Mouse (Mus musculus): ENCODE measurements around the gene Foxd1. TPM values are rescaled to one million over a fixed set of nuclear protein-coding genes. Genes with fewer than 3 reads are reported as not detected.

Gene Foxd1
- total and polyA plus RNA-seq, 3 experiments: not detected

GRCm38 (mm10) chr13:98325034-98325433 is 29.0 kb upstream of the Foxd1 start:
- no peak for TF ChIP-seq CHD1 (IDR thresholded peaks at IDR 0.05; ENCODE audit: low read depth, low read length)
- no peak for TF ChIP-seq CHD2 (IDR thresholded peaks at IDR 0.05; ENCODE audit: low read length)
- no peak for TF ChIP-seq E2F4 (IDR thresholded peaks at IDR 0.05; ENCODE audit: insufficient replicate concordance, low read depth, low read length)
- TF ChIP-seq MYC (IDR thresholded peaks at IDR 0.05; ENCODE audit: low read depth, low read length): no peak
- no peak for TF ChIP-seq GABPA (IDR thresholded peaks at IDR 0.05; ENCODE audit: insufficient replicate concordance, low read depth, low read length)
- TF ChIP-seq ELF1 (IDR thresholded peaks at IDR 0.05; ENCODE audit: low read depth, low read length): no peak
- TF ChIP-seq MEF2A (IDR thresholded peaks at IDR 0.05; ENCODE audit: borderline replicate concordance, low read depth, low read length): no peak
- TF ChIP-seq MAX (IDR thresholded peaks at IDR 0.05; ENCODE audit: low read length): no peak
- no peak for TF ChIP-seq EP300 (IDR thresholded peaks at IDR 0.05; ENCODE audit: low read length)
- no peak for TF ChIP-seq PAX5 (IDR thresholded peaks at IDR 0.05; ENCODE audit: low read length)
- no peak for TF ChIP-seq TBP (conservative IDR thresholded peaks at IDR 0.05; ENCODE audit: low read depth, low read length)
- no peak for TF ChIP-seq USF2 (conservative IDR thresholded peaks at IDR 0.05; ENCODE audit: low read depth, low read length)
- H3K4me3 ChIP-seq (replicated peaks in 1 of 3; ENCODE audit: low read depth in 2 of 3, low read length in 2 of 3, poor library complexity in 1 of 3): no peak overlapping the region
- in situ Hi-C loops (cut with MboI; ENCODE audit: low pct_ligation_motif_present, low pct_unique_long_range_greater_than_20kb, low sequenced_read_pairs): no loop called here

GRCm38 (mm10) chr13:98332106-98332505 is 21.9 kb upstream of the Foxd1 start:
- TF ChIP-seq BHLHE40 (IDR thresholded peaks at IDR 0.05; ENCODE audit: low read depth, low read length): no peak
- TF ChIP-seq SMC3 (IDR thresholded peaks at IDR 0.05; ENCODE audit: low read depth, low read length): peak; percentile 62
- peak; percentile 46; the same call in 1 of the 2 replicates for TF ChIP-seq ZNF384 (IDR thresholded peaks at IDR 0.05; ENCODE audit: low read depth, low read length)
- peak; percentile 71 for TF ChIP-seq RAD21 (IDR thresholded peaks at IDR 0.05; ENCODE audit: low read depth, low read length)
- TF ChIP-seq CTCF (conservative IDR thresholded peaks at IDR 0.05 in 1 of 2, IDR thresholded peaks at IDR 0.05 in 1 of 2; ENCODE audit: low read depth in 2 of 2, low read length in 2 of 2): peak; percentile 47 to 74; a peak in 3 of 4 replicates
- Histone ChIP-seq H3K79me2 (replicated peaks; ENCODE audit: control insufficient read depth, extremely low read depth, insufficient read depth, poor library complexity, severe bottlenecking) (no peaks in the 10 kb centered on the region), H3K9me3 (replicated peaks; ENCODE audit: low read length) (no peaks in the 10 kb centered on the region), H3K4me1 (ENCODE audit: control insufficient read depth in 1 of 2, insufficient read depth in 2 of 2) (no peaks in the 10 kb centered on the region), H3K27ac (ENCODE audit: insufficient read depth, low read depth) (no peak overlapping the region), H3K4me2 (ENCODE audit: insufficient read depth, low read depth, poor library complexity, severe bottlenecking) (no peak overlapping the region), H3K27me3 (replicated peaks) (no peaks in the 10 kb centered on the region), H3K9ac (ENCODE audit: insufficient read depth, low read depth) (no peak overlapping the region), H3K36me3 (replicated peaks in 1 of 2; ENCODE audit: control insufficient read depth in 1 of 2, insufficient read depth in 1 of 2, low read length in 1 of 2) (no peaks in the 10 kb centered on the region), H3K4me3 (replicated peaks in 1 of 3; ENCODE audit: low read depth in 2 of 3, low read length in 2 of 3, poor library complexity in 1 of 3) (no peak overlapping the region)
- DNase-seq (ENCODE audit: extremely low read depth): peak; percentile 55
- dilution Hi-C loops (cut with MboI; ENCODE audit: extremely low pct_ligation_motif_present, extremely low pct_unique_long_range_greater_than_20kb, low sequenced_read_pairs) (no loop called here), in situ Hi-C loops (cut with MboI; ENCODE audit: low pct_ligation_motif_present, low pct_unique_long_range_greater_than_20kb, low sequenced_read_pairs) (no loop called here)

More at GRCm38 (mm10) chr13:98325034-98325433, 29.0 kb upstream of the Foxd1 start:
- DNase-seq (ENCODE audit: extremely low read depth): no peak
- Histone ChIP-seq H3K27ac (ENCODE audit: insufficient read depth, low read depth) (no peak overlapping the region), H3K4me2 (ENCODE audit: insufficient read depth, low read depth, poor library complexity, severe bottlenecking) (no peak overlapping the region), H3K9ac (ENCODE audit: insufficient read depth, low read depth) (no peak overlapping the region), H3K4me1 (ENCODE audit: control insufficient read depth in 1 of 2, insufficient read depth in 2 of 2) (peaks cover 0 to 7% of the 10 kb centered on the region in 2 experiments; a peak in 1 of 4 replicates), H3K9me3 (replicated peaks; ENCODE audit: low read length) (no peaks in the 10 kb centered on the region), H3K27me3 (replicated peaks) (no peaks in the 10 kb centered on the region), H3K36me3 (replicated peaks in 1 of 2; ENCODE audit: control insufficient read depth in 1 of 2, insufficient read depth in 1 of 2, low read length in 1 of 2) (peaks cover 3 to 11% of the 10 kb centered on the region in 2 experiments), H3K79me2 (replicated peaks; ENCODE audit: control insufficient read depth, extremely low read depth, insufficient read depth, poor library complexity, severe bottlenecking) (no peaks in the 10 kb centered on the region)
- dilution Hi-C loops (cut with MboI; ENCODE audit: extremely low pct_ligation_motif_present, extremely low pct_unique_long_range_greater_than_20kb, low sequenced_read_pairs): no loop called here
